Mouse (Mus musculus) G1E-ER4 (cell line): ENCODE results near the gene Hoxa6. TPM values are rescaled to one million over a fixed set of nuclear protein-coding genes. Genes with fewer than 3 reads are reported as not detected.

Experiments
- GATA1 ChIP-seq: IDR thresholded peaks from one replicate; pipeline ENCODE4 v1.8.0; 2012; ENCODE audit warnings: low read length, inconsistent platforms
- polyA plus RNA-seq: library from polyadenylated mRNA; stranded (reverse); fragments of >175 nt; gene quantifications from 2 replicates; pipeline ENCODE4 v1.2.3, GENCODE M21; 2012

The Hoxa6 gene
- polyA plus RNA-seq, 1 experiment = not detected

- no peak for TF ChIP-seq GATA1
Measured at GRCm38 (mm10) chr6:52186500-52186899, 22.0 kb downstream of the Hoxa6 start.

GRCm38 (mm10) chr6:52185834-52186233, 22.7 kb downstream of the Hoxa6 start:
- TF ChIP-seq GATA1 = no peak

- no peak for TF ChIP-seq GATA1
Measured at GRCm38 (mm10) chr6:52185222-52185621, 23.3 kb downstream of the Hoxa6 start.

- TF ChIP-seq GATA1 = no peak
Measured at GRCm38 (mm10) chr6:52184668-52185067, 23.9 kb downstream of the Hoxa6 start.

- no peak for TF ChIP-seq GATA1
Measured at GRCm38 (mm10) chr6:52183311-52184080, 25.0 kb downstream of the Hoxa6 start.

- TF ChIP-seq GATA1 = no peak
Measured at GRCm38 (mm10) chr6:52182793-52183192, 25.7 kb downstream of the Hoxa6 start.

GRCm38 (mm10) chr6:52182030-52182429, 26.5 kb downstream of the Hoxa6 start:
- no peak for TF ChIP-seq GATA1

GRCm38 (mm10) chr6:52180726-52181125, 27.8 kb downstream of the Hoxa6 start:
- TF ChIP-seq GATA1 = no peak

GRCm38 (mm10) chr6:52180213-52180710, 28.3 kb downstream of the Hoxa6 start:
- TF ChIP-seq GATA1 = no peak

- no peak for TF ChIP-seq GATA1
Measured at GRCm38 (mm10) chr6:52179690-52180089, 28.8 kb downstream of the Hoxa6 start.

GRCm38 (mm10) chr6:52178918-52179665, 29.4 kb downstream of the Hoxa6 start:
- no peak for TF ChIP-seq GATA1

GRCm38 (mm10) chr6:52177806-52178205, 30.7 kb downstream of the Hoxa6 start:
- TF ChIP-seq GATA1 = no peak

GRCm38 (mm10) chr6:52177061-52177735, 31.3 kb downstream of the Hoxa6 start, which contains the start of gene 5730596B20Rik:
TSS of gene 5730596B20Rik (plus strand) at chr6:52177498.
- TF ChIP-seq GATA1 = no peak

- TF ChIP-seq GATA1 = no peak
Measured at GRCm38 (mm10) chr6:52176391-52176790, 32.1 kb downstream of the Hoxa6 start.

GRCm38 (mm10) chr6:52175864-52176263, 32.7 kb downstream of the Hoxa6 start:
- TF ChIP-seq GATA1 = no peak
